Mouse (Mus musculus) liver, embryonic 15.5 days (tissue): ENCODE data around the gene Lrp4. TPM values are rescaled to one million over a fixed set of nuclear protein-coding genes. Genes with fewer than 3 reads are reported as not detected.

Experiments
- ATAC-seq: fragments of 200-750 bp; cut with Nextera tagmentation; 2 replicates; pipeline ENCODE4 v1.8.0; 2017; ENCODE audit warnings: moderate number of reproducible peaks, mild to moderate bottlenecking, moderate library complexity; ENCODE audit not compliant: insufficient read depth
- H3K27ac ChIP-seq: fragments of 300-500 bp; sonication (generic); replicated peaks from 2 replicates; pipeline ENCODE4 v1.5.1; 2015; ENCODE audit warnings: mild to moderate bottlenecking, inconsistent platforms
- H3K27me3 ChIP-seq: fragments of 300-500 bp; sonication (generic); 2 replicates; pipeline ENCODE4 v1.6.1; 2015; ENCODE audit warnings: mild to moderate bottlenecking, inconsistent platforms
- H3K36me3 ChIP-seq: fragments of 300-500 bp; sonication (generic); replicated peaks from 2 replicates; pipeline ENCODE4 v1.6.1; 2015; ENCODE audit warnings: moderate library complexity, mild to moderate bottlenecking, inconsistent platforms
- H3K4me1 ChIP-seq: fragments of 300-500 bp; sonication (generic); replicated peaks from 2 replicates; pipeline ENCODE4 v1.6.1; 2015; ENCODE audit warnings: inconsistent platforms
- H3K4me2 ChIP-seq: fragments of 300-500 bp; sonication (generic); 2 replicates; pipeline ENCODE4 v1.6.1; 2015; ENCODE audit warnings: moderate library complexity, mild to moderate bottlenecking, inconsistent platforms
- H3K4me3 ChIP-seq: fragments of 300-500 bp; sonication (generic); replicated peaks from 2 replicates; pipeline ENCODE4 v1.5.1; 2015; ENCODE audit warnings: mild to moderate bottlenecking, inconsistent platforms
- H3K9ac ChIP-seq: fragments of 300-500 bp; sonication (generic); 2 replicates; pipeline ENCODE4 v1.6.1; 2015; ENCODE audit warnings: moderate library complexity, mild to moderate bottlenecking, inconsistent platforms
- H3K9me3 ChIP-seq: fragments of 300-500 bp; sonication (generic); replicated peaks from 2 replicates; pipeline ENCODE4 v1.6.1; 2016; ENCODE audit warnings: inconsistent platforms
- WGBS: fragments of 180-500 bp; shearing (Covaris S2); methylation state at CpG from one replicate; pipeline ENCODE4 v1.1.7; 2015; ENCODE audit warnings: mixed read lengths; ENCODE audit not compliant: insufficient replicate concordance; 5-methylcytosine and 5-hydroxymethylcytosine counted together
- polyA plus RNA-seq: library from polyadenylated mRNA; unstranded; fragments of >200 nt; fragmentation: Nextera tagmentation; extraction: Ambion mirVana; gene quantifications from 2 replicates; pipeline ENCODE4 v1.2.1, GENCODE M21; 2015

Gene Lrp4
- 1.2 and 1.3 TPM in 2 replicates for polyA plus RNA-seq

DNA sequence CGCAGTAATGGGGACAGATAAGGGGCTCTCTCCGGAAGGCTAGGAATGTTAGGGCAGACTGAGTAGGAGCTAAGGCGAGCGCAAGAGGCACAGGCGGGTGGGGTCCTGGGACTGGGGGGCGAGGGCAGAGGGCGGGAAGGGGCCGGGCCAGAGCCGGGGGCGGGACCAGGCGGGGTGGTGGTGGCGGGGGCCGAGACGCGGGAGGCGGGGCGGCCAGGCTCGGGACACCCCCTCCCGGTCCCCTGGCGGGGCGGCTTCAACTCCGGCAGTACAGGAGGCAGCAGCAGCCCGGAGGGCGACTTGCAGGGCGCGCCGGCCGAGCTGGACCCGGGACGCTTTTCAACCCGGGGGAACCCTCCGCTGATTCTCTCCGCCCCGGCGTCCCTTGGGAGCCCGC, at the start of gene Lrp4:
Lrp4 (plus strand) TSS at position 253 of the 397 bp plus-strand sequence.
- peak; percentile 68 for ATAC-seq
- Histone ChIP-seq H3K27ac (peak within 1 kb of the TSS; percentile 56), H3K36me3 (no peaks in the 10 kb centered on the region), H3K9me3 (no peaks in the 10 kb centered on the region), H3K27me3 (peaks cover 79% of the 10 kb centered on the region), H3K4me2 (peak within 1 kb of the TSS; percentile 77), H3K4me1 (peaks cover 39% of the 10 kb centered on the region), H3K4me3 (peak within 1 kb of the TSS; percentile 61), H3K9ac (peak within 1 kb of the TSS; percentile 48)
- 2% methylated on average over 23 of the region's 36 CpGs for WGBS

- Histone ChIP-seq H3K4me3 (no peak overlapping the region), H3K4me2 (no peak overlapping the region), H3K9ac (no peak overlapping the region), H3K4me1 (no peaks in the 10 kb centered on the region), H3K9me3 (no peaks in the 10 kb centered on the region), H3K27me3 (no peaks in the 10 kb centered on the region), H3K36me3 (no peaks in the 10 kb centered on the region), H3K27ac (no peak overlapping the region)
- 67% methylated on average over 2 of the region's 2 CpGs for WGBS
- no peak for ATAC-seq
Measured at GRCm38 (mm10) chr2:91408031-91408430, 49.3 kb upstream of the Lrp4 start.

DNA sequence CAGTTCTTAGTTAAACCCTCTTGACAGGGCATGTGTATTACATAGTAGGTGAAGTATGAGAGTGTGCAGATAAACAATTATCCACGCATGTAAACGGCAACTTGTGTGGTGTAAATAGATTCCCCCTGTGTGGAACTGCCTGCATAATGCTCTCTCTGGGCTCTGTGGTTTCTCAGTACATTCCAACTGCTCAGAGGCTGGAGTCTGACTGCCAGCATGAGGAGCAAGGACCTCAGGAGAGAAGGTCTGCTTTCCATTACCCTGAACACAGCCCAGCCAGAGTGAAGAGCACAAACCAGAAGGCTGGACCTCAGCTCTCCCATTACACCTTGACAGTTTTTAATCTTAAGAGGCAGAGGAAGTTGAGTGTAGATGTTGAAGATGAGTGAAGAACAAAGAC, 45.8 kb upstream of the Lrp4 start:
- no peaks in the 10 kb centered on the region for H3K36me3 ChIP-seq
- no peak overlapping the region for H3K27ac ChIP-seq
- no peaks in the 10 kb centered on the region for H3K9me3 ChIP-seq
- no peaks in the 10 kb centered on the region for H3K4me1 ChIP-seq
- H3K9ac ChIP-seq = no peak overlapping the region
- no peak for ATAC-seq
- no peak overlapping the region for H3K4me3 ChIP-seq
- 76% methylated on average over 2 of the region's 2 CpGs for WGBS
- H3K4me2 ChIP-seq = no peak overlapping the region
- H3K27me3 ChIP-seq = no peaks in the 10 kb centered on the region

GRCm38 (mm10) chr2:91412361-91412760, 45.0 kb upstream of the Lrp4 start:
- 0 out of 2 replicates have a peak, but pooled peaks have one; percentile 31 for ATAC-seq
- 45% methylated on average over 5 of the region's 5 CpGs for WGBS

DNA sequence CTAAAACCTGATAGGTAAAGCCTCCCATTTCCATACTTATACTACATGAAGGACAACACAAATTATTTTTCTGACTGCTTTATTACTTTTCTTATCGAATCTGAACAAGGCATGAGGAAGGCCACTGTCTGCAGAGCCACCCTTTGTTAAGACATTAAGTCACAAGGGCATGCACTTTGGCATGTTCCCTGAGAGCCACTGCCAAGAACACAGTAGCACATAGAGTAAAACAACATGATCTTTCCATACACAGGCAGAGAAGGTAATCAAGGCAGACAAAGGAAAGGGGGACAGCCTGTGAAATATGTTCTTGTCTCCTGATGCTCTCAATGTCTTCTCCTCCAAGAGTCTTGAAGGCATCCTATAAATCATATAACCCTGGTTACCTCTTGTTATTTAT, 43.5 kb upstream of the Lrp4 start:
- H3K9me3 ChIP-seq = no peaks in the 10 kb centered on the region
- no peak overlapping the region for H3K4me2 ChIP-seq
- no peak overlapping the region for H3K9ac ChIP-seq
- 50% methylated on average over 1 of the region's 1 CpGs for WGBS
- H3K27ac ChIP-seq = no peak overlapping the region
- H3K27me3 ChIP-seq = no peaks in the 10 kb centered on the region
- H3K4me1 ChIP-seq = no peaks in the 10 kb centered on the region
- no peaks in the 10 kb centered on the region for H3K36me3 ChIP-seq
- no peak for ATAC-seq
- no peak overlapping the region for H3K4me3 ChIP-seq

More at GRCm38 (mm10) chr2:91412361-91412760, 45.0 kb upstream of the Lrp4 start:
- Histone ChIP-seq H3K36me3 (no peaks in the 10 kb centered on the region), H3K4me2 (no peak overlapping the region), H3K27me3 (no peaks in the 10 kb centered on the region), H3K9ac (no peak overlapping the region), H3K4me3 (no peak overlapping the region), H3K9me3 (no peaks in the 10 kb centered on the region), H3K27ac (no peak overlapping the region), H3K4me1 (no peaks in the 10 kb centered on the region)

- Histone ChIP-seq H3K9me3 (no peaks in the 10 kb centered on the region), H3K4me3 (no peak overlapping the region), H3K4me1 (no peaks in the 10 kb centered on the region), H3K27me3 (no peaks in the 10 kb centered on the region), H3K27ac (no peak overlapping the region), H3K4me2 (no peak overlapping the region), H3K9ac (no peak overlapping the region), H3K36me3 (no peaks in the 10 kb centered on the region)
- no peak for ATAC-seq
- WGBS = 65% methylated on average over 5 of the region's 5 CpGs
Measured at GRCm38 (mm10) chr2:91421641-91422040, 35.7 kb upstream of the Lrp4 start.

- no peak for ATAC-seq
- Histone ChIP-seq H3K4me2 (no peak overlapping the region), H3K36me3 (no peaks in the 10 kb centered on the region), H3K27ac (no peak overlapping the region), H3K27me3 (no peaks in the 10 kb centered on the region), H3K9me3 (no peaks in the 10 kb centered on the region), H3K4me3 (no peak overlapping the region), H3K9ac (no peak overlapping the region), H3K4me1 (no peaks in the 10 kb centered on the region)
- WGBS = 57% methylated on average over 7 of the region's 7 CpGs
Measured at GRCm38 (mm10) chr2:91424061-91424720, 33.1 kb upstream of the Lrp4 start.

- Histone ChIP-seq H3K9ac (no peak overlapping the region), H3K4me2 (no peak overlapping the region), H3K9me3 (no peaks in the 10 kb centered on the region), H3K27me3 (no peaks in the 10 kb centered on the region), H3K36me3 (no peaks in the 10 kb centered on the region), H3K4me1 (no peaks in the 10 kb centered on the region), H3K4me3 (no peak overlapping the region), H3K27ac (no peak overlapping the region)
- WGBS = 71% methylated on average over 1 of the region's 1 CpGs
- ATAC-seq = no peak
Measured at GRCm38 (mm10) chr2:91426321-91426720, 31.0 kb upstream of the Lrp4 start.

GRCm38 (mm10) chr2:91429146-91429545, 28.2 kb upstream of the Lrp4 start:
- no peaks in the 10 kb centered on the region for H3K27me3 ChIP-seq
- no peak overlapping the region for H3K4me3 ChIP-seq
- H3K36me3 ChIP-seq = no peaks in the 10 kb centered on the region
- no peaks in the 10 kb centered on the region for H3K9me3 ChIP-seq
- H3K4me1 ChIP-seq = no peaks in the 10 kb centered on the region
- 61% methylated on average over 3 of the region's 3 CpGs for WGBS
- no peak overlapping the region for H3K9ac ChIP-seq
- no peak for ATAC-seq
- H3K4me2 ChIP-seq = no peak overlapping the region
- H3K27ac ChIP-seq = no peak overlapping the region

GRCm38 (mm10) chr2:91429915-91430599, 27.3 kb upstream of the Lrp4 start:
- no peak overlapping the region for H3K4me3 ChIP-seq
- no peaks in the 10 kb centered on the region for H3K4me1 ChIP-seq
- H3K27me3 ChIP-seq = no peaks in the 10 kb centered on the region
- no peak overlapping the region for H3K27ac ChIP-seq
- H3K4me2 ChIP-seq = no peak overlapping the region
- ATAC-seq = no peak
- no peaks in the 10 kb centered on the region for H3K36me3 ChIP-seq
- no peak overlapping the region for H3K9ac ChIP-seq
- H3K9me3 ChIP-seq = no peaks in the 10 kb centered on the region
- WGBS = 45% methylated on average over 9 of the region's 9 CpGs

DNA sequence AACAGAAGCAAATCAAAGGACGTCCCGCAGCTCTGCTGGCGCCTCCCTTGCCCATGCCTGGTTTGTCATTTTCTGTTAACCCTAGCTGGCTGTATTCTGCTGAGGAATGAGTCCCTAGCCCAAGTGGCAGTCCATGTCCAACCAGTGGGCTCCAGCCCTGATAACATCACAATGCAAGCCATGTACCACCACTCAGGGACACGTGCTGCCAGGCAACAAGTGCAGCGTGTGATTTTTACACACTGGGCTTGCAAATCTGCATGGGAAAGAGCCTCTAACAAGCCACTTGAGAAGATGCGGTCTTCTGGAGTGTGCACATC, 26.8 kb upstream of the Lrp4 start:
- Histone ChIP-seq H3K4me3 (no peak overlapping the region), H3K9me3 (no peaks in the 10 kb centered on the region), H3K36me3 (no peaks in the 10 kb centered on the region), H3K4me2 (no peak overlapping the region), H3K27me3 (no peaks in the 10 kb centered on the region), H3K4me1 (no peaks in the 10 kb centered on the region), H3K9ac (no peak overlapping the region), H3K27ac (no peak overlapping the region)
- 69% methylated on average over 6 of the region's 6 CpGs for WGBS
- ATAC-seq = no peak
